Mouse (Mus musculus) heart, postnatal 0 days (tissue): ENCODE results near the gene Gm48551. TPM values are rescaled to one million over a fixed set of nuclear protein-coding genes. Genes with fewer than 3 reads are reported as not detected.

Experiments used
- ATAC-seq: fragments of 200-750 bp; cut with Nextera tagmentation; 2 replicates; pipeline ENCODE4 v1.8.0; 2017; ENCODE audit warnings: low read depth, moderate number of reproducible peaks, moderate library complexity; ENCODE audit not compliant: insufficient read depth
- DNase-seq: peaks from one replicate; pipeline ENCODE4 v3.0.0-alpha.2; 2016; ENCODE audit warnings: low spot score
- H3K27ac ChIP-seq: fragments of 300-500 bp; sonication (generic); 2 replicates; pipeline ENCODE4 v1.5.1; 2014; ENCODE audit warnings: low read depth, mild to moderate bottlenecking
- H3K27me3 ChIP-seq: fragments of 300-500 bp; sonication (generic); 2 replicates; pipeline ENCODE4 v1.6.1; 2014; ENCODE audit warnings: low read length, mixed read lengths; ENCODE audit not compliant: control insufficient read depth, insufficient read depth
- H3K36me3 ChIP-seq: fragments of 300-500 bp; sonication (generic); replicated peaks from 2 replicates; pipeline ENCODE4 v1.6.1; 2014; ENCODE audit warnings: low read length, mixed read lengths; ENCODE audit not compliant: control insufficient read depth, insufficient read depth
- H3K4me1 ChIP-seq: fragments of 300-500 bp; sonication (generic); 2 replicates; pipeline ENCODE4 v1.6.1; 2014; ENCODE audit warnings: antibody characterized with exemption; ENCODE audit not compliant: control insufficient read depth, insufficient read depth
- H3K4me2 ChIP-seq: fragments of 300-500 bp; sonication (generic); 2 replicates; pipeline ENCODE4 v1.6.1; 2014; ENCODE audit warnings: low read depth, mild to moderate bottlenecking, low read length, moderate library complexity
- H3K4me3 ChIP-seq: fragments of 300-500 bp; sonication (generic); 2 replicates; pipeline ENCODE4 v1.5.1; 2014; ENCODE audit warnings: low read depth, low read length
- H3K9ac ChIP-seq: fragments of 300-500 bp; sonication (generic); replicated peaks from 2 replicates; pipeline ENCODE4 v1.6.1; 2014; ENCODE audit warnings: low read depth, low read length, mixed read lengths
- H3K9me3 ChIP-seq: fragments of 300-500 bp; sonication (generic); replicated peaks from 2 replicates; pipeline ENCODE4 v1.6.1; 2016; ENCODE audit warnings: low read length; ENCODE audit not compliant: control insufficient read depth
- CTCF ChIP-seq: IDR thresholded peaks from 2 replicates; pipeline ENCODE4 v1.5.1; 2016; ENCODE audit warnings: antibody characterized with exemption, control low read depth, low read depth
- EP300 ChIP-seq: IDR thresholded peaks from 2 replicates; pipeline ENCODE4 v1.6.1; 2016; ENCODE audit warnings: antibody characterized with exemption, low read depth
- WGBS: fragments of 180-500 bp; shearing (Covaris S2); extraction: QIAGEN DNeasy Blood & Tissue Kit; methylation state at CpG from one replicate; pipeline ENCODE4 v1.1.7; 2014; 5-methylcytosine and 5-hydroxymethylcytosine counted together
- polyA plus RNA-seq: library from polyadenylated mRNA; unstranded; fragments of >200 nt; fragmentation: Nextera tagmentation; extraction: Ambion mirVana; gene quantifications from 2 replicates; pipeline ENCODE4 v1.2.1, GENCODE M21; 2015
- total RNA-seq: library from RNA; depleted of rRNA; stranded (reverse); fragments of >200 nt; gene quantifications from 2 replicates; pipeline ENCODE4 v1.2.3, GENCODE M21; 2014; ENCODE audit warnings: low replicate concordance

Gene Gm48551
- total and polyA plus RNA-seq, 2 experiments from 2014 or later: 0.11 to 1.1 TPM

GRCm38 (mm10) chr10:81393456-81394063, 9.3 kb downstream of the Gm48551 start:
- H3K9me3 ChIP-seq: no peaks in the 10 kb centered on the region
- H3K4me2 ChIP-seq: peak overlapping the region; percentile 63
- TF ChIP-seq EP300 (no peak), CTCF (no peak)
- DNase-seq (no peak), ATAC-seq (no peak)
- H3K9ac ChIP-seq: peak overlapping the region; percentile 56
- H3K4me1 ChIP-seq: peaks cover 17% of the 10 kb centered on the region; the same call in 1 of the 2 replicates
- peak overlapping the region; percentile 26 for H3K4me3 ChIP-seq
- peaks cover 25% of the 10 kb centered on the region for H3K36me3 ChIP-seq
- no peaks in the 10 kb centered on the region for H3K27me3 ChIP-seq
- WGBS: 9% methylated on average over 19 of the region's 19 CpGs
- H3K27ac ChIP-seq: peak overlapping the region; percentile 58

GRCm38 (mm10) chr10:81395127-81395526, 10.9 kb downstream of the Gm48551 start:
- no peak overlapping the region for H3K27ac ChIP-seq
- peak; percentile 43 for ATAC-seq
- no peak for TF ChIP-seq EP300
- peak; percentile 91 for TF ChIP-seq CTCF
- H3K9ac ChIP-seq: no peak overlapping the region
- no peak overlapping the region for H3K4me2 ChIP-seq
- H3K9me3 ChIP-seq: no peaks in the 10 kb centered on the region
- no peak overlapping the region for H3K4me3 ChIP-seq
- peak; percentile 69 for DNase-seq
- no peaks in the 10 kb centered on the region for H3K27me3 ChIP-seq
- 10% methylated on average over 5 of the region's 5 CpGs for WGBS
- peaks cover 32% of the 10 kb centered on the region for H3K36me3 ChIP-seq
- peaks cover 12% of the 10 kb centered on the region; the same call in 1 of the 2 replicates for H3K4me1 ChIP-seq

GRCm38 (mm10) chr10:81395865-81396264, 11.6 kb downstream of the Gm48551 start:
- no peaks in the 10 kb centered on the region for H3K27me3 ChIP-seq

DNA sequence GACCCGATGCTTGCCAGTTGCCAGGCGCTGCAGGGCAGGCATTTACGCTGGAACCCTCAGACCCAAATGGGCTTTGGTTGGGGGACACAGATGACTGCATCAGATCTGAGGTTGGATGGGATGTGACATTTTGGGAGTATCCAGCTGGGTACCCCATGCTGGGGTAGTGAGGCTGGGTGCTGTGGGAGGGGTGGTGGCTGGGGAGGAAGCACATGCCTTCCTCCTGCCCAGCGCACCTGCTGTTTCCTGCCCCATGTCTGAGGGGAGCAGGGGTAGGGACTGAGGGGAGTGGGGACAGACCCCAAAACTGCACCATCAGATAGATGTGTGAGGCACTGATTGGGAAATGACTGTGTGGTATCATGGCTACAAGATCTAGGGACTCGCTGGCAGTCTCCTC, 12.5 kb downstream of the Gm48551 start:
- Histone ChIP-seq H3K36me3 (peaks cover 41% of the 10 kb centered on the region), H3K4me1 (peaks cover 21% of the 10 kb centered on the region), H3K27me3 (no peaks in the 10 kb centered on the region), H3K27ac (no peak overlapping the region), H3K9ac (no peak overlapping the region), H3K4me3 (no peak overlapping the region), H3K9me3 (no peaks in the 10 kb centered on the region), H3K4me2 (no peak overlapping the region)
- ATAC-seq: no peak
- TF ChIP-seq EP300 (no peak), CTCF (no peak)
- DNase-seq: no peak
- 78% methylated on average over 5 of the region's 5 CpGs for WGBS

More at GRCm38 (mm10) chr10:81395865-81396264, 11.6 kb downstream of the Gm48551 start:
- H3K36me3 ChIP-seq: peaks cover 40% of the 10 kb centered on the region
- TF ChIP-seq EP300 (no peak), CTCF (no peak)
- H3K4me1 ChIP-seq: peaks cover 12% of the 10 kb centered on the region; the same call in 1 of the 2 replicates
- WGBS: 86% methylated on average over 4 of the region's 4 CpGs
- no peaks in the 10 kb centered on the region for H3K9me3 ChIP-seq
- H3K4me2 ChIP-seq: no peak overlapping the region
- H3K9ac ChIP-seq: no peak overlapping the region
- H3K27ac ChIP-seq: no peak overlapping the region
- ATAC-seq (no peak), DNase-seq (no peak)
- no peak overlapping the region for H3K4me3 ChIP-seq

DNA sequence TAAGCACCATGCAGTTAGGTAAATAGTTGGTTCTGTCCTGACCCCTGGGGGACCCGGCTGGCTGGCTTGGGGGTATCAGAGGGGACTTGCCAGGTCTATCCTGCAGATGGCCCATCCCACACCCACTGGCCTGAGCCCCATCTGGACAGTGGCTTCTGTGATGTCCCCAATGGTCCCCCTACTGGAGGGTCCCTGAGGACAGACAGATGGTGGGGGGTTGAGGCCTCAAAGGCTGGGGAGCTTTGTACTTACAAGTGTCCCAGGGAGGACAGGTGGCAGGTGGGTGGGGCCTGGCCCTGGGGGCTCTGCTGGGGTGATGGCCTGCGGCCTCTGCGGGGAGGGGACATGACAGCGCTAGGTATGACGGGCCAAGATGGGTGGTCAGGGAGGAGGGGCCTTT, 15.0 kb downstream of the Gm48551 start:
- Histone ChIP-seq H3K27me3 (no peaks in the 10 kb centered on the region), H3K9ac (no peak overlapping the region), H3K4me2 (no peak overlapping the region), H3K27ac (no peak overlapping the region), H3K4me3 (no peak overlapping the region), H3K36me3 (peaks cover 58% of the 10 kb centered on the region), H3K9me3 (no peaks in the 10 kb centered on the region), H3K4me1 (peaks cover 15% of the 10 kb centered on the region)
- TF ChIP-seq EP300 (no peak), CTCF (no peak)
- DNase-seq (no peak), ATAC-seq (no peak)
- 80% methylated on average over 5 of the region's 5 CpGs for WGBS
